Mouse (Mus musculus): ENCODE results near the gene Heg1.

The Heg1 gene

GRCm38 (mm10) chr16:33818413-33819165, 134.4 kb downstream of the Heg1 start:
- DNase-seq (ENCODE audit: low read depth, low spot score) = no peak

DNA sequence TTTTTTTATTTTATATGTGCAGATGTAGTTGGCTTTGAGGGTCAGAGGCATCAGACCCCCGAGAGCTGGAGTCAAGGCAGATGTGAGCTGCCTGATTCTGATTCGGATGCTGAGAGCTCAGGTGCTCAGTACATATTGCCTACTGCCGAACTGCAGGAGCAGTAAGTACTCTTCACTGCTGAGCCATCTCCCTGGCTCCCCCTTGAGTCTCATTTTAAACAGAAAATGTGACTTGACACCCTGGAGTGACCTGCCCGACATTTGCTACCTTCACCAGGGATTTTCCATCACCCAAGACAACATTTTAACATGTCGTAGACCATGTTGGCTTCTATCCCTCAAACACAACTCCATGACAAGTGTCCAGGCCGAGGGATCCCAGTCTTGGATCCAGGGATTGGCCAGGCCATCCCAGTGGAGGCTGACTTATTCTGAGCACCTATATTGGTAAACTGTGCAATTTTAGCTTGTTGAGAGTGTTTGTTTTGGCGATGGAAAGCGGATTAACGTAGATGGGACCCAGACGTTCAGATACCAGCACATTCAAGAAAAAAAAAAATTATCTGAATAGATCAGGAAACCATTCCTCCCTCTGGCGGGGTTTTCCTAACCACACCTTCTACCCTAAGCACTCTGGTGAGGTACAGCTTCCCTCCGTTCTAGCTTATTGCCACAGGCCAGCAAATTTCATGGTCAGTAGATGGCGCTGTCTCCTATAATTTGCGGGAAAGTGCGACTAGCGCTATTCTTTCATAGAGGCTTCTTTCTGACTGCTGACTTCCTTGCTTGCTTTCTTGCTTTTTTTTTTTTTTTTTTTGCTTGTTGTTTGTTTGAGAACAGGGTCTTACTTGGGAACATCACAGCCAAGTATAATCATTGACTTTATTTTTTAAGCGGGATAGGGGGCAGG, 136.4 kb downstream of the Heg1 start:
- peak; percentile 89 for DNase-seq (ENCODE audit: low read depth, low spot score)
